Mouse (Mus musculus) NIH3T3 (cell line): ENCODE results near the gene Tmem63b.

Source experiments
- DNase-seq: peaks from one replicate; pipeline ENCODE4 v3.0.0-alpha.2; 2012; ENCODE audit warnings: low read depth

The Tmem63b gene

GRCm38 (mm10) chr17:45706796-45707195 is 20.1 kb upstream of the Tmem63b start:
- DNase-seq, result no peak

- no peak for DNase-seq
These were observed 16.5 kb upstream of the Tmem63b start for GRCm38 (mm10) chr17:45703187-45703586.

GRCm38 (mm10) chr17:45702254-45702653 is 15.5 kb upstream of the Tmem63b start:
- DNase-seq, result peak; percentile 18

- no peak for DNase-seq
These were observed 14.5 kb upstream of the Tmem63b start for GRCm38 (mm10) chr17:45701236-45701591.

- no peak for DNase-seq
These were observed 14.0 kb upstream of the Tmem63b start for GRCm38 (mm10) chr17:45700496-45701235.

GRCm38 (mm10) chr17:45699039-45699740 is 12.5 kb upstream of the Tmem63b start:
- no peak for DNase-seq

- peak; percentile 72 for DNase-seq
These were observed 11.7 kb upstream of the Tmem63b start for GRCm38 (mm10) chr17:45698368-45698767.

GRCm38 (mm10) chr17:45696981-45697380 is 10.3 kb upstream of the Tmem63b start:
- no peak for DNase-seq

GRCm38 (mm10) chr17:45695227-45696120 is 8.8 kb upstream of the Tmem63b start:
- DNase-seq, result peak; percentile 63

- DNase-seq, result peak; percentile 9
These were observed 7.3 kb upstream of the Tmem63b start for GRCm38 (mm10) chr17:45693812-45694565.

GRCm38 (mm10) chr17:45692159-45692558 is 5.5 kb upstream of the Tmem63b start:
- no peak for DNase-seq

GRCm38 (mm10) chr17:45690044-45690443 is 3.3 kb upstream of the Tmem63b start:
- no peak for DNase-seq

- no peak for DNase-seq
These were observed 2.4 kb upstream of the Tmem63b start for GRCm38 (mm10) chr17:45689120-45689519.

- peak; percentile 98 for DNase-seq
These were observed 549 bp downstream of the Tmem63b start, which contains the start of gene Mrpl14 for GRCm38 (mm10) chr17:45686093-45686619. Mrpl14 (plus strand) TSS chr17:45686322.

GRCm38 (mm10) chr17:45685171-45686092 is 1.3 kb downstream of the Tmem63b start:
- DNase-seq, result peak; percentile 63

GRCm38 (mm10) chr17:45684667-45685131 is 2.0 kb downstream of the Tmem63b start:
- peak; percentile 22 for DNase-seq

GRCm38 (mm10) chr17:45682843-45683242 is 3.9 kb downstream of the Tmem63b start:
- no peak for DNase-seq

GRCm38 (mm10) chr17:45681588-45681987 is 5.1 kb downstream of the Tmem63b start:
- peak; percentile 57 for DNase-seq

- DNase-seq, result peak; percentile 74
These were observed 6.2 kb downstream of the Tmem63b start for GRCm38 (mm10) chr17:45680391-45680980.

- DNase-seq, result peak; percentile 83
These were observed 8.6 kb downstream of the Tmem63b start for GRCm38 (mm10) chr17:45678106-45678505.
